Mouse (Mus musculus) bone marrow macrophage, adult 2 months (primary cell): Measurements from ENCODE around the gene Snrk. TPM values are rescaled to one million over a fixed set of nuclear protein-coding genes. Genes with fewer than 3 reads are reported as not detected.
"Not testable (repeated sequence)": the region's sequence is repeated elsewhere in the genome, so short reads cannot be mapped to it uniquely, and the experiment has no call there.

Source experiments
- H3K27ac ChIP-seq: 2 replicates; pipeline ENCODE4 v1.5.1; 2012; ENCODE audit warnings: low read depth, low read length; ENCODE audit not compliant: insufficient read depth
- H3K4me1 ChIP-seq: 2 replicates; pipeline ENCODE4 v1.6.1; 2012; ENCODE audit warnings: low read length; ENCODE audit not compliant: control insufficient read depth, insufficient read depth
- H3K4me3 ChIP-seq: 2 replicates; pipeline ENCODE4 v1.5.1; 2012; ENCODE audit warnings: mild to moderate bottlenecking, low read length, moderate library complexity; ENCODE audit not compliant: insufficient read depth
- CTCF ChIP-seq: IDR thresholded peaks from 2 replicates; pipeline ENCODE4 v1.5.1; 2012; ENCODE audit warnings: low read depth, mild to moderate bottlenecking, low read length, moderate library complexity
- POLR2A ChIP-seq: IDR thresholded peaks from 2 replicates; pipeline ENCODE4 v1.6.1; 2012; ENCODE audit warnings: mild to moderate bottlenecking, low read depth, low read length, borderline replicate concordance
- polyA plus RNA-seq: library from polyadenylated mRNA; stranded (reverse); fragments of >200 nt; gene quantifications from 2 replicates; pipeline ENCODE4 v1.2.4, GENCODE M21; 2012; ENCODE audit not compliant: missing spikeins, insufficient read depth, insufficient read length

Snrk gene
- polyA plus RNA-seq, 1 experiment: 26.1 TPM

- no peak overlapping the region for H3K4me3 ChIP-seq
- peaks cover 5% of the 10 kb centered on the region; the same call in 1 of the 2 replicates for H3K4me1 ChIP-seq
- TF ChIP-seq CTCF (no peak), POLR2A (no peak)
- H3K27ac ChIP-seq: no peak overlapping the region
Measured at GRCm38 (mm10) chr9:122152501-122152900, 35.4 kb downstream of the Snrk start.

DNA sequence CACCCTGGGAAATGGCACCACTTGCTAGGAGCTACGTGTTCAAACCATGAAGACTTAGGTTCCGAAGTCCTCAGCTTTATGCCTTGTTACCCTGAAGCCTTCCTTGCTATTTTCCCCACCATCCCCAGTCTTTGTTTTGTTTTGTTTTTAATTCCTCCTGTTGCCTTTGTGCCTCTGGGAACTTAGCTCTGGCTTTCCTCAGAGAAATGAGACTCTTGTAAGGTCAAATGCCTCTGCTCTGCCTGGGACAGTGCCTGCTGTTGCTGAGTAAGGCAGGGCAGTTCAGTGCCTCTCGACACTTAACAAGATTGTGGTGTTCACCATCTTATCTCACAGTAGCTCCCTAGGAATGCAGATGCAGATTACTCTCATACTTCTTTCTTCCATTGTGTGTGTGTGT, 36.4 kb downstream of the Snrk start:
- H3K4me1 ChIP-seq: peaks cover 5% of the 10 kb centered on the region; the same call in 1 of the 2 replicates
- TF ChIP-seq POLR2A (no peak), CTCF (no peak)
- no peak overlapping the region for H3K27ac ChIP-seq
- H3K4me3 ChIP-seq: no peak overlapping the region

GRCm38 (mm10) chr9:122155193-122155592, 38.1 kb downstream of the Snrk start:
- no peak overlapping the region for H3K4me3 ChIP-seq
- H3K4me1 ChIP-seq: peaks cover 2% of the 10 kb centered on the region; the same call in 1 of the 2 replicates
- TF ChIP-seq CTCF (no peak), POLR2A (no peak)
- no peak overlapping the region for H3K27ac ChIP-seq

- no peak overlapping the region for H3K4me3 ChIP-seq
- H3K4me1 ChIP-seq: peaks cover 2% of the 10 kb centered on the region; the same call in 1 of the 2 replicates
- no peak overlapping the region for H3K27ac ChIP-seq
- peak; percentile 58; the same call in 1 of the 2 replicates for TF ChIP-seq CTCF
- TF ChIP-seq POLR2A: no peak
Measured at GRCm38 (mm10) chr9:122156389-122157078, 39.5 kb downstream of the Snrk start.

DNA sequence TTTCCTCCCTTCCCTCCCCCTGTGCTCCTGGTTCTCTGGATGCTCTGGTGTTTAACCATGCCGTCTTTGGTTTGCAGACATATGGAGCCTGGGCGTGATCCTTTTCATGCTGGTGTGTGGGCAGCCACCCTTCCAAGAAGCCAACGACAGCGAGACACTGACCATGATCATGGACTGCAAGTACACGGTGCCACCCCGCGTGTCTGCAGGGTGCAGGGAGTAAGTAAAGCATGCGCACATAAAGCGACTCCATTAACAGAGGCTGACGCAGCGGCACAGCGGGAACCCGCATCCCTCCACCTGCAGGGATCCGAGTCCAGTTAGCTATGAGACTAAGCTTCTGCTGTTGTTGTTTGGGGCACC, 40.0 kb downstream of the Snrk start:
- Histone ChIP-seq H3K4me3 (no peak overlapping the region), H3K27ac (no peak overlapping the region), H3K4me1 (peaks cover 2% of the 10 kb centered on the region; the same call in 1 of the 2 replicates)
- TF ChIP-seq POLR2A (no peak), CTCF (no peak)

- H3K4me3 ChIP-seq: no peak overlapping the region
- no peak for TF ChIP-seq POLR2A
- no peak for TF ChIP-seq CTCF
- H3K27ac ChIP-seq: no peak overlapping the region
- H3K4me1 ChIP-seq: no peaks in the 10 kb centered on the region
Measured at GRCm38 (mm10) chr9:122164535-122164934, 47.5 kb downstream of the Snrk start.

DNA sequence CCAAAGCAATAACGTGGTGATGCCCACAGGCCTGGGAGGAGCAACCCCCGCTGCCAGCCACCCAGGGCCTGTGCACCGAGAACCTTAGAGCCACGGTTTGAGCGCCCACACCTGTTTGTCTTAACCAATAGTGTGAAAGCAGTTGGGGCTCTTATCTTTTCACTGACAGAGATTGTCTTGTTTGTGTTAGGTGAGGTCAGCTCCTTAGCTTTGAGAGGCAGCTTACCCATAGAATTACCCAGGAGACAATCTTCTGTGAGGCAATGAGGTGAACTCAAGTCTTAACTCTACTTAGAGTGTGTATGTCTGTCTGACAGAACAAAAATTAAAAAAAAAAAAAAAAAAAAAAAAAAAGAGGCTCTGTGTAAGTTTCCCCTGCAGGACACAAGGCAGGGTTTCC, 50.7 kb downstream of the Snrk start:
- not testable (repeated sequence) for H3K4me3 ChIP-seq, H3K27ac ChIP-seq, H3K4me1 ChIP-seq

DNA sequence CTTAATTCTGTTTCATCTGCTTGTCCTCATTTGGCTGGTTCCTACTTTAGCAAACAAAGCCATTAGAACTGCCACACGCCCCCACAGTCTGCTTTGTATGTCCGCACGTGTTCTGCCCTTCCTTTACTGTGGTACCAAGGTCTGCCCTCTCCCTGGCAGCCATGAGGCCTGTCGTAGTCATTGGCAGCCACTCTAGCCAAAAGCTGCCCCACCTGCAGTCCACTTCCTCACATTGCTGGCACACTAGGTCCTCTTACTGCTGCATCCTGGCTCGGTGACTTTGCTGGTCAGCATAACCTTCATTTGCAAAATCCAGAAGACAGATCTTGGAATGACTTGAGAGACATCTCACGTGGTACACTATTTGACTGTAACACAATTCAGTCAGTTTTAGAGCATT, 52.8 kb downstream of the Snrk start:
- no peak overlapping the region for H3K27ac ChIP-seq
- TF ChIP-seq POLR2A (no peak), CTCF (no peak)

DNA sequence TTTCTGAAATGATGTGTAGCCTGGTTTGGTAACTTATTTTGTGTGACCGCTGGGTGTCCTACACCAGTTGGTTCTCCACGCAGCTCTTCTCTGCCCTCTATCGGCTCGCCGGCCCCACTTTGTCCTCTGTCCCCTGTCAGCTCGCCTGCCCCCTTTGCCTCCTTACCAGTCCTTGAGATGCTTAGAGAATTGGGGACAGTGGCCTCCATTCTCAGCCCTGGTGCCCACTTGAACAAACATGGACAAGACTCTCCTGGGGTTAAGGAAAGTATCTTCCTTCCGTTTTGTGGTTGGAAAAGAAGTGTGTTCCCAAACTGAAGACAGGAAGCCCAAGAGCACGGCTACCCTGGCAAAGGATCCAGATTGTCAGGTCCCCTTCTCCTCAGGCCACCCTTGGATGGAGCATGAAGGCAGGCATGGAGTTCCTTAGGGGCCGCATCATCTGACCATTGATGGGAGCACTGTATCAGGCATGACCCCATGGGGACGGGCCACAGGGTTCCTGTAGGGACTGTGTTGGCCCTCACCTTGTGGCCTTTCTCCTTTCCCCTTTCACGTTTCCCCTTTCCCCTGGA, 55.6 kb downstream of the Snrk start:
- Histone ChIP-seq H3K4me3 (no peak overlapping the region), H3K27ac (no peak overlapping the region), H3K4me1 (no peaks in the 10 kb centered on the region)
- TF ChIP-seq POLR2A (no peak), CTCF (no peak)

More for the DNA sequence above, 52.8 kb downstream of the Snrk start:
- Histone ChIP-seq H3K4me3 (no peak overlapping the region), H3K4me1 (no peaks in the 10 kb centered on the region)

GRCm38 (mm10) chr9:122173405-122174233, 56.6 kb downstream of the Snrk start:
- TF ChIP-seq CTCF (no peak), POLR2A (no peak)
- Histone ChIP-seq H3K27ac (no peak overlapping the region), H3K4me3 (no peak overlapping the region)

More at GRCm38 (mm10) chr9:122173405-122174233, 56.6 kb downstream of the Snrk start:
- no peaks in the 10 kb centered on the region for H3K4me1 ChIP-seq
